Mouse (Mus musculus) gastrocnemius, postnatal 14 days (tissue): Measurements from ENCODE around the gene AW011738. TPM values are rescaled to one million over a fixed set of nuclear protein-coding genes. Genes with fewer than 3 reads are reported as not detected.

Experiments used
- DNase-seq: peaks from one replicate; pipeline ENCODE4 v3.0.0; 2021; ENCODE audit warnings: mixed read lengths
- intact Hi-C: fragments of 180-260 bp; cut with DNase I; formaldehyde crosslinking; loops from one replicate; pipeline ENCODE4 v1.15.1; 2025; ENCODE audit warnings: low total_unique reads
- long read RNA-seq, 2 experiments: library from polyadenylated mRNA; stranded (forward); transcript quantifications; one replicate each; pipeline ENCODE4 v2.0.0; 2021
- total RNA-seq, 2 experiments: library from RNA; stranded (reverse); gene quantifications; 2 replicates each; pipeline ENCODE4 v1.2.3; 2021

The AW011738 gene
- 1 to 10 TPM; 2.9 to 3.3 TPM for total RNA-seq
- long read RNA-seq, experiment 1, partial matches to known transcripts = 0 of 2 reads
- long read RNA-seq, experiment 1, other reads (novel, unspliced or antisense) = 0 of 2 reads
- long read RNA-seq, experiment 2, partial matches to known transcripts = 0 of 4 reads
- long read RNA-seq, experiment 2, other reads (novel, unspliced or antisense) = 1 of 4 reads

- intact Hi-C loops = no loop called here
- DNase-seq = peak; percentile 76
These were observed at the start of gene AW011738 for GRCm38 (mm10) chr4:156203001-156203412. Gene AW011738 (plus strand): TSS chr4:156203304.

GRCm38 (mm10) chr4:156154771-156155170 is 48.3 kb upstream of the AW011738 start:
- intact Hi-C loops = no loop called here

GRCm38 (mm10) chr4:156166477-156166876 is 36.6 kb upstream of the AW011738 start:
- intact Hi-C loops = no loop called here
- no peak for DNase-seq

More at GRCm38 (mm10) chr4:156154771-156155170, 48.3 kb upstream of the AW011738 start:
- no peak for DNase-seq

GRCm38 (mm10) chr4:156168611-156169010 is 34.5 kb upstream of the AW011738 start:
- intact Hi-C loops = no loop called here
- no peak for DNase-seq

GRCm38 (mm10) chr4:156169129-156169528 is 34.0 kb upstream of the AW011738 start:
- intact Hi-C loops = no loop called here
- DNase-seq = no peak

GRCm38 (mm10) chr4:156171828-156172227 is 31.3 kb upstream of the AW011738 start:
- intact Hi-C loops = no loop called here
- DNase-seq = no peak

- no peak for DNase-seq
- intact Hi-C loops = no loop called here
These were observed 25.5 kb upstream of the AW011738 start for GRCm38 (mm10) chr4:156177630-156178029.

- no peak for DNase-seq
- intact Hi-C loops = no loop called here
These were observed 19.4 kb upstream of the AW011738 start for GRCm38 (mm10) chr4:156183747-156184146.

- DNase-seq = no peak
- intact Hi-C loops = no loop called here
These were observed 18.7 kb upstream of the AW011738 start for GRCm38 (mm10) chr4:156184291-156184954.

GRCm38 (mm10) chr4:156185456-156185949 is 17.6 kb upstream of the AW011738 start:
- intact Hi-C loops = no loop called here
- no peak for DNase-seq

GRCm38 (mm10) chr4:156185950-156186850 is 16.9 kb upstream of the AW011738 start:
- intact Hi-C loops = no loop called here
- no peak for DNase-seq

- intact Hi-C loops = no loop called here
- no peak for DNase-seq
These were observed 14.8 kb upstream of the AW011738 start for GRCm38 (mm10) chr4:156188162-156188810.

GRCm38 (mm10) chr4:156188811-156189323 is 14.2 kb upstream of the AW011738 start:
- no peak for DNase-seq
- intact Hi-C loops = no loop called here

- intact Hi-C loops = loop anchor here (5.0 kb wide), 1 partner anchor 85 kb away; the partner anchor contains the start of gene 9430015G10Rik
- DNase-seq = no peak
These were observed 10.5 kb upstream of the AW011738 start for GRCm38 (mm10) chr4:156192421-156193199.

GRCm38 (mm10) chr4:156193200-156193590 is 9.9 kb upstream of the AW011738 start:
- intact Hi-C loops = loop anchor here (5.0 kb wide), 1 partner anchor 86 kb away; the partner anchor contains the start of gene 9430015G10Rik
- DNase-seq = no peak

GRCm38 (mm10) chr4:156193906-156194305 is 9.2 kb upstream of the AW011738 start:
- no peak for DNase-seq
- intact Hi-C loops = loop anchor here (5.0 kb wide), 1 partner anchor 87 kb away; the partner anchor contains the start of gene 9430015G10Rik

GRCm38 (mm10) chr4:156194346-156194745 is 8.8 kb upstream of the AW011738 start:
- intact Hi-C loops = loop anchor here (5.0 kb wide), 1 partner anchor 87 kb away; the partner anchor contains the start of gene 9430015G10Rik

More at GRCm38 (mm10) chr4:156194346-156194745, 8.8 kb upstream of the AW011738 start:
- no peak for DNase-seq
